In the genomic region with DNA sequence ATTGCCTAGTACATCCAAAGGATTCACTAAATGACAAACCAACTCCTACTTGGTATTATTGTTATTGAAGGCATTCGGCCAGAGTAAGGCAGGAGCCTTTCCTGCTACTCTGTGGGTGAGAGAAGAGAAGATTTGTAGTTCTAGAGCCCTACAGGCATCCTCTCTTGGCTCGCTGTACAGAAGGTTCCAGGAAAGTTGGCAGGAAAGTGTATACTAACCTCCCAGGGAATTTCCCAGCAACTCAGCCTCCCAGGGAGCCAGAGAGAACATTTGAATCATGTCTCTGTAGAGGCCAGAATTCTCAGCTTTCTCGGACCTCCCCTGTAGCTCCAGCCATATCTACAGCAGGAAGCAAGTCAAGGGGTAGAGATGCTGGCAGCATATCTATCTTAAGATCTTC, we compare ENCODE assay signal across 13 mouse cellular contexts. TPM values are rescaled to one million over a fixed set of nuclear protein-coding genes. Genes with fewer than 3 reads are reported as not detected.
DNase-seq lines count a peak whose midpoint lies in the region; ATAC-seq and TF ChIP-seq lines count a peak whose summit lies in the region.
"Had no signal": no experiment of that assay in that cellular context is flagged by ENCODE, and none has a peak within 500 bp of the region (broad histone marks: within the 10 kb centered on the region; RNA-seq: fewer than 3 reads in every experiment).

No protein-coding gene starts in this region.

- no peak for TF ChIP-seq CTCF in layer of hippocampus, adult 2 months (conservative IDR thresholded peaks at IDR 0.05)

- H3K4me1 ChIP-seq in lung, embryonic 16.5 days (replicated peaks; ENCODE audit: control insufficient read depth, insufficient read depth, low read length): peaks cover 11% of the 10 kb centered on the region

- no peaks in the 10 kb centered on the region for H3K27me3 ChIP-seq in lung, embryonic 16.5 days (ENCODE audit: control insufficient read depth, insufficient read depth, low read depth, low read length)
- H3K27me3 ChIP-seq: embryonic facial prominence, embryonic 12.5 days; stomach, embryonic 15.5 days had no signal

- WGBS in lung, embryonic 16.5 days: 59% methylated on average over 3 of the region's 3 CpGs

- H3K9me3 ChIP-seq in lung, embryonic 16.5 days (ENCODE audit: control insufficient read depth, low read length): peaks cover 2% of the 10 kb centered on the region; the same call in 1 of the 2 replicates
- H3K9me3 ChIP-seq: embryonic facial prominence, embryonic 12.5 days; stomach, embryonic 15.5 days had no signal

- 0 out of 2 replicates have a peak, but pooled peaks have one; percentile 27 for ATAC-seq in lung, embryonic 16.5 days (ENCODE audit: low read depth)

- peak; percentile 46 for DNase-seq in adrenal gland, postnatal 14 days
- DNase-seq in adrenal gland, postnatal 25 days: no peak
- peak in 1 of 2 experiments; percentile 8 for DNase-seq in layer of hippocampus, adult 2 months (ENCODE audit: low spot score in 2 of 2)
- DNase-seq in layer of hippocampus, postnatal 36 days: no peak
- DNase-seq in fat pad, adult 2 months (ENCODE audit: extremely low read depth, low read depth, low spot score): peak; percentile 93
- no peak for DNase-seq in spleen, adult 12 weeks (ENCODE audit: low spot score)
- no peak for DNase-seq in spleen, adult 18-20 months
- DNase-seq: B cell, adult 2 months; midbrain, embryonic 14.5 days had no signal

- H3K9ac ChIP-seq in lung, embryonic 16.5 days (ENCODE audit: low read length): no peak overlapping the region
- H3K9ac ChIP-seq: embryonic facial prominence, embryonic 12.5 days; stomach, embryonic 15.5 days had no signal

- H3K36me3 ChIP-seq in lung, embryonic 16.5 days (ENCODE audit: control insufficient read depth, insufficient read depth, low read length): no peaks in the 10 kb centered on the region
- H3K36me3 ChIP-seq: embryonic facial prominence, embryonic 12.5 days; stomach, embryonic 15.5 days had no signal

- no peak overlapping the region for H3K4me3 ChIP-seq in layer of hippocampus, adult 2 months
- H3K4me3 ChIP-seq in lung, embryonic 16.5 days (ENCODE audit: low read length): no peak overlapping the region
- H3K4me3 ChIP-seq: embryonic facial prominence, embryonic 12.5 days; stomach, embryonic 15.5 days had no signal

- peak overlapping the region; percentile 83 for H3K27ac ChIP-seq in layer of hippocampus, adult 2 months
- no peak overlapping the region; the same call in 1 of the 2 replicates for H3K27ac ChIP-seq in lung, embryonic 16.5 days (ENCODE audit: low read length)
- H3K27ac ChIP-seq: embryonic facial prominence, embryonic 12.5 days; stomach, embryonic 15.5 days had no signal

- H3K4me2 ChIP-seq in lung, embryonic 16.5 days (ENCODE audit: low read depth, low read length): no peak overlapping the region
- H3K4me2 ChIP-seq: embryonic facial prominence, embryonic 12.5 days; stomach, embryonic 15.5 days had no signal

RNA-seq across cellular contexts. Expression of gene Fth1, which starts 33.4 kb away (rescaled TPM):
- 2,322 and 2,352 TPM in 2 replicates for total RNA-seq in adrenal gland, postnatal 14 days (2021)
- 2,505 and 2,798 TPM in 2 replicates for total RNA-seq in adrenal gland, postnatal 25 days (2021)
- total RNA-seq in layer of hippocampus, adult 2 months (2021): 1,000 to 10,000 TPM; 3,170 to 3,409 TPM
- 1,000 to 10,000 TPM; 2,856 to 3,180 TPM for total RNA-seq in layer of hippocampus, postnatal 36 days (2021)
- 1,957 and 1,991 TPM in 2 replicates for polyA plus RNA-seq in lung, embryonic 16.5 days (2015; fragmentation: Nextera tagmentation; extraction: Ambion mirVana)

RNA-seq across cellular contexts. Expression of gene Incenp, which starts 47.6 kb away (rescaled TPM):
- total RNA-seq in adrenal gland, postnatal 14 days (2021): 25.3 and 29.3 TPM in 2 replicates
- total RNA-seq in adrenal gland, postnatal 25 days (2021): 28.3 and 32.4 TPM in 2 replicates
- total RNA-seq in layer of hippocampus, adult 2 months (2021): 10 to 100 TPM; 13.9 to 14.0 TPM
- 10 to 100 TPM; 14.0 to 14.1 TPM for total RNA-seq in layer of hippocampus, postnatal 36 days (2021)
- polyA plus RNA-seq in lung, embryonic 16.5 days (2015; fragmentation: Nextera tagmentation; extraction: Ambion mirVana): 99.7 and 108 TPM in 2 replicates

RNA-seq across cellular contexts. Expression of gene Best1, which starts 54.4 kb away (rescaled TPM):
- total RNA-seq in adrenal gland, postnatal 14 days (2021): 0.19 TPM in 1 of 2 replicates, not detected in the other
- 0.97 TPM in 1 of 2 replicates, not detected in the other for total RNA-seq in adrenal gland, postnatal 25 days (2021)
- total RNA-seq in layer of hippocampus, adult 2 months (2021): 1 to 10 TPM; 1.2 to 1.5 TPM
- total RNA-seq in layer of hippocampus, postnatal 36 days (2021): under 1 TPM; 0.52 to 0.58 TPM
- 1.1 and 1.4 TPM in 2 replicates for polyA plus RNA-seq in lung, embryonic 16.5 days (2015; fragmentation: Nextera tagmentation; extraction: Ambion mirVana)
- total RNA-seq: liver, adult 2 months had no signal

RNA-seq across cellular contexts. Expression of gene Rab3il1, which starts 54.5 kb away (rescaled TPM):
- 9.7 and 10.1 TPM in 2 replicates for total RNA-seq in adrenal gland, postnatal 14 days (2021)
- total RNA-seq in adrenal gland, postnatal 25 days (2021): 3.5 and 5.8 TPM in 2 replicates
- 10 to 100 TPM in 1 of 2 experiments, 1 to 10 TPM in 1; 9.7 to 10.4 TPM for total RNA-seq in layer of hippocampus, adult 2 months (2021)
- total RNA-seq in layer of hippocampus, postnatal 36 days (2021): 10 to 100 TPM in 1 of 2 experiments, 1 to 10 TPM in 1; 8.9 to 10.4 TPM
- polyA plus RNA-seq in lung, embryonic 16.5 days (2015; fragmentation: Nextera tagmentation; extraction: Ambion mirVana): 30.3 and 33.0 TPM in 2 replicates

Comparison
In these comparisons a context has a peak if more than half of its experiments do, and no peak if none do; other contexts are left out.
1. DNase-seq: peak in adrenal gland, postnatal 14 days (single experiment) and fat pad, adult 2 months (single experiment); none in adrenal gland, postnatal 25 days (single experiment), layer of hippocampus, postnatal 36 days (0 of 2), spleen, adult 12 weeks (single experiment) and spleen, adult 18-20 months (0 of 2).